Comparison of ENCODE assay signal across 7 mouse cellular contexts in genomic region chr7:80554180-80555021, GRCm38 (mm10). TPM values are rescaled to one million over a fixed set of nuclear protein-coding genes. Genes with fewer than 3 reads are reported as not detected.
A peak's percentile ranks its signal among the peaks of the same experiment; 100 is the strongest.
DNase-seq lines count a peak whose midpoint lies in the region; ATAC-seq lines count a peak whose summit lies in the region.

No protein-coding gene starts in this region.

- no peak for DNase-seq in neural tube, embryonic 10.5 days (ENCODE audit: extremely low spot score, low spot score)
- DNase-seq in frontal cortex, postnatal 10 days (ENCODE audit: low spot score in 2 of 2), result peak; percentile 36 to 42
- peak; percentile 7 to 10 for DNase-seq in kidney, adult 8-10 months
- DNase-seq in lung, postnatal 4 days, result peak; percentile 54 to 64
- peak; percentile 89 for DNase-seq in thymus, postnatal 0 days (ENCODE audit: low spot score)

- H3K36me3 ChIP-seq in neural tube, embryonic 15.5 days, result no peaks in the 10 kb centered on the region
- no peaks in the 10 kb centered on the region for H3K36me3 ChIP-seq in midbrain, embryonic 13.5 days

- no peak overlapping the region for H3K4me3 ChIP-seq in neural tube, embryonic 15.5 days (replicated peaks)
- H3K4me3 ChIP-seq in midbrain, embryonic 13.5 days (replicated peaks), result no peak overlapping the region

- H3K4me2 ChIP-seq in neural tube, embryonic 15.5 days, result no peak overlapping the region
- no peak overlapping the region for H3K4me2 ChIP-seq in midbrain, embryonic 13.5 days (replicated peaks)

- peak overlapping the region; percentile 45; the same call in 1 of the 2 replicates for H3K27ac ChIP-seq in neural tube, embryonic 15.5 days (replicated peaks)
- H3K27ac ChIP-seq in midbrain, embryonic 13.5 days, result no peak overlapping the region

- no peaks in the 10 kb centered on the region for H3K27me3 ChIP-seq in neural tube, embryonic 15.5 days (replicated peaks)
- no peaks in the 10 kb centered on the region for H3K27me3 ChIP-seq in midbrain, embryonic 13.5 days

- ATAC-seq in neural tube, embryonic 15.5 days (ENCODE audit: low FRiP score), result no peak
- no peak for ATAC-seq in midbrain, embryonic 13.5 days

- no peaks in the 10 kb centered on the region for H3K4me1 ChIP-seq in neural tube, embryonic 15.5 days
- no peaks in the 10 kb centered on the region for H3K4me1 ChIP-seq in midbrain, embryonic 13.5 days (replicated peaks)

- 72% methylated on average over 22 of the region's 22 CpGs for WGBS in neural tube, embryonic 15.5 days
- WGBS in midbrain, embryonic 13.5 days, result 83% methylated on average over 22 of the region's 22 CpGs

- H3K9me3 ChIP-seq in neural tube, embryonic 15.5 days (replicated peaks), result no peaks in the 10 kb centered on the region
- no peaks in the 10 kb centered on the region for H3K9me3 ChIP-seq in midbrain, embryonic 13.5 days

- H3K9ac ChIP-seq in neural tube, embryonic 15.5 days (replicated peaks), result no peak overlapping the region
- no peak overlapping the region for H3K9ac ChIP-seq in midbrain, embryonic 13.5 days (replicated peaks)

RNA-seq across cellular contexts. Expression of gene Blm, which starts 19.5 kb away (rescaled TPM):
- 7.4 and 11.3 TPM in 2 replicates for polyA plus RNA-seq in neural tube, embryonic 15.5 days (2015; fragmentation: Nextera tagmentation; extraction: Ambion mirVana)
- 14.6 and 19.5 TPM in 2 replicates for polyA plus RNA-seq in thymus, postnatal 0 days (2015; fragmentation: Nextera tagmentation; extraction: Ambion mirVana)
- 16.6 and 18.2 TPM in 2 replicates for polyA plus RNA-seq in midbrain, embryonic 13.5 days (2015; fragmentation: Nextera tagmentation; extraction: Ambion mirVana)
